Mouse (Mus musculus) CD4-positive naive resting alpha-beta T cell, adult 57 days (primary cell): ENCODE data around the gene Uqcrc1. TPM values are rescaled to one million over a fixed set of nuclear protein-coding genes. Genes with fewer than 3 reads are reported as not detected.

ENCODE experiments used
- total RNA-seq: library from RNA; stranded (reverse); gene quantifications from one replicate; pipeline ENCODE4 v1.2.4, GENCODE M21; 2023

Uqcrc1 gene
- total RNA-seq, result 185 TPM

DNA sequence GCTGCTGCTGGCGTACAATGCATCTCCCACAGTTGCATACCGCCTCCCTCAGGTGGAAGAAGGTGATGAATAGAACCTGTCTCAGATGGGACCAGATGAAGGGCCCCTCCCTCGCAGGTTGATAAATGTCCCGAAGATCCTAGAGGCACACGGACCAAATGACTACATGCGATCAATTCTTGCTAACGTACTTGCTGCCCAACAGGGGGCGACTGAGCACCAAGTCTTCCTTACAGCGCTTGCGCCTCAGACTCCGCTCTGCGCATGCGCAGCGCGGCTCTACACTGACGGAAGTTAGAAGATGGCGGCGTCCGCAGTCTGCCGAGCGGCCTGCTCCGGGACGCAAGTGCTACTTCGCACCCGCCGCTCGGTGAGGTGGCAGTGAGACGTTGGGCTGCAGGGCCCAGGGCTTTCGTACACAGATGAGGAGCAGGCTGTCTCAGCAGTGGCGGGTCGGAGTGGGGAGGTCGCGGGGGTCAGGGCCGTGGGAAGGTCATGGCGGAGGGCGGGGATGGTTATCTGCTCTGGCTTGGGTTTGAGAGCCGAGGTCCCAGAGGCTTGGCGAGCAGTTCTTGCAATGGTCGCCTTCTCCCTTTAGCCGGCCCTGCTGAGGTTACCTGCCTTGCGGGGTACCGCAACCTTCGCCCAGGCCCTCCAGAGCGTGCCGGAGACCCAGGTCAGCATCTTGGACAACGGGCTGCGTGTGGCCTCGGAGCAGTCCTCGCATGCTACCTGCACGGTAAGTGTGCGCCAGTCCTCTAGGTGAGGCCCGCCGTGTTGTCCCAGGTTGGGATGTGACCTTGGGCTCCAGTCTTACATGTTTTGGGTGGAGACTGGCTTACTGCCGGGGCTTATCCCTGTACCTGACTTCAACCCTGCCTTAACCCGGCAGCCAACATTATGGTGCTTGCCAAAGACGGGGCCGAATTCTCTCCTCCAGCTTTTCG lies at the start of gene Uqcrc1:
TSS of gene Uqcrc1 (plus strand) at position 216 of the 947 bp plus-strand sequence.

DNA sequence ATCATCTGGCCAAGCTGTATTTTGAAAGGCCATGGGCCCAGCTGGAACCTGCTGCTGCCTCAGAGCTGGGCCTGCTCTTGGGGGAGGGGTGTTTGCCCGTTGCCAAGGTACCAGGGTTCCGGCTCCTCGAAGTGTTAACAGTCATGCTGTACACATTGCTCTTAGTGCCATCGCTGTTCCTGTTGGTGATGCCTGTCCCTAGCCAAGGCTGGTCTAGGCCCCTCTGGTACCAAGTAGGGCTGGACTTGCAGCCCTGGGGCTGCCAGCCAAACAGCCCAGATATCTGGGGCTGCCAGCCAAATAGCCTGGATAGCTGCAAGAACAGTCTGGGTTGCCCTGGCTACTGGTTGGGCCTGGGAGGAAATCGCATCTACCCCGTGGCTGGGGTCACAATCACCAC lies 21.9 kb upstream of the Uqcrc1 start, which contains the start of gene Tmem89:
TSS of gene Tmem89 (plus strand) at position 129 of the 400 bp plus-strand sequence.

DNA sequence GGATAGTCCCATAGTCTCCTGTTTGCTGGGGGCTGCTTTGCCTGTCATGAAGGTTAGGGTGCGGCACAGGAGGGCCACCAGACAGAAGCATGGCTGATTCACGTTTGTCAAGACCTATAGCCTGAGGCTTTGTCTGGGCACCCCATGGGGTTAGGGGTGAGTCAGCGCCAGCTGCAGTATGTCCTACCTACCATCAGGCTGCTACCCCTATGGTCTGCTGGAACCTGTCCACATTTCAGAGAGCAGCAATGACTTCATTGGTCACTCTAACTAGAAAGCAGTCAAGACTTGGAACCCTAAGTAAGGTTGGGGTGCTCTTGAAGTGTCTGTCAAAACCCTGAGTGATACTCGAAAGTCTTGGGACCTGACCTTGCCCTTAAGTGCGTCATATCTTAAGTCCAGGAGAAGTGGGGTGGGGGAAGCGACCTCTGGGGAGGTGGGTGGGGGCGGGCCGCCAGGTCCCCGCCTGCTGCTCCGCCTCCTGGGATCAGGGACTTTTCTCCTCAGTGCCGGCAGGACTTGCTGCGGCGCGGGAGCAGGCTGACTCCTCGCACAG lies 16.7 kb downstream of the Uqcrc1 start, which contains the start of gene Col7a1:
TSS of gene Col7a1 (plus strand) at position 506 of the 556 bp plus-strand sequence.

DNA sequence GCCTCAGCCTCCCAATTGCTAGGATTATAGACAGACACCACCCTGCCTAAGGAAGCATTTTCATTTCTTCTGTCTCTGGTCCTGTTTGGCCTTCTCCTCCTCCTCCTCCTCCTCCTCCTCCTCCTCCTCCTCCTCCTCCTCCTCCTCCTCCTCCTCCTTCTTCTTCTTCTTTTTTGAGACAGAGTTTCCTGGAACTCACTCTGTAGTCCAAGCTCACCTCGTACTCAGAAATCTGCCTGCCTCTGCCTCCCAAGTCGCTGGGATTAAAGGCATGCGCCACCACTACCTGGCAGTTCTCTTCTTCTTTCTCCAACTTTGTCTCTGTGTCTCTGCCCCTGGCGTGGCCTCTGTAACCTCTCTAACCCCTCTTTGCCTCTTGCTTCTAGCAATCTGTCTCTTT lies 49.3 kb downstream of the Uqcrc1 start, which contains the start of gene Ucn2:
TSS of gene Ucn2 (plus strand) at position 301 of the 400 bp plus-strand sequence.

DNA sequence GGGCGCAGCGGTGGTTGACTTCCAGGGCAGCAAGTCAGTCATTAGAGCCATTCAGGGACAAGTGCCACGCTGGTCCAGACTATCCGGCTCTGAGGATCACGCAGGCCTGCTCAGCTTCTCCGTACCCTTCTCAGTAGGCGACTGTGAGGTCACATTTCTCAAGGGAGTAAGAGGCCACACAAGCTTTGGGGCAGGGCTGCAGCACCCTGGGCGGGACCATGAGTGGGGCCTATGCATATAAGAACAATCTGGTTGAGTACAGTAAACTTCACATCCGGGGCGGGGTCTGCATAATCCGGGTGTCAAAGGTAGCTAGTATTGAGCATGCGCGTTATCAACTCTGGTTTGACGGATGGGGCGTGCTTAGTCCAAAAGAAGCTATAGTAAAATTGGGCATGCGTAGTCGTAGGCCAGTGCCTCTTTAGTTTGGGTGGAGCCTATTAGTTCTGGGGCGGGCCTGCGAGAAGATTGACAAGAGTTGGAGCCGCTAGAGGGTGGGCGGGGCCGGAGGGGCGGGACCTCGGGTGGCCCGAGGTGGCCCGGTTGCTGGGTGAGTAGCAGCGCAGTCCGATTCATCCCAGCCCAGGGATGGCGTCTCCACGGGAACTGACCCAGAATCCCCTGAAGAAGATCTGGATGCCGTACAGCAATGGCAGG lies 55.1 kb downstream of the Uqcrc1 start, which contains the start of gene Pfkfb4:
TSS of gene Pfkfb4 (plus strand) at position 351 of the 657 bp plus-strand sequence.

Other genes starting within 250 kb of the Uqcrc1 start
- 10.8 TPM for gene Prkar2a, start 247.3 kb upstream of the Uqcrc1 start, total RNA-seq
- 64.3 TPM for gene Ip6k2, start 152.8 kb upstream of the Uqcrc1 start, total RNA-seq
- gene Nckipsd, start 128.3 kb upstream of the Uqcrc1 start, total RNA-seq, result 15.1 TPM
- gene Celsr3, start 110.3 kb upstream of the Uqcrc1 start, total RNA-seq, result 0.15 TPM
- gene Slc26a6, start 83.3 kb upstream of the Uqcrc1 start, total RNA-seq, result 20.9 TPM
- gene Tmem89, start 22.0 kb upstream of the Uqcrc1 start, total RNA-seq, result 1.7 TPM
- gene Col7a1, start 17.0 kb downstream of the Uqcrc1 start, total RNA-seq, result 5.4 TPM
- gene Ucn2, start 49.4 kb downstream of the Uqcrc1 start, total RNA-seq, result not detected
- 14.8 TPM for gene Pfkfb4, start 55.1 kb downstream of the Uqcrc1 start, total RNA-seq
- gene Shisa5, start 101.9 kb downstream of the Uqcrc1 start, total RNA-seq, result 2,826 TPM
- 25.8 TPM for gene Trex1, start 123.1 kb downstream of the Uqcrc1 start, total RNA-seq
- gene Atrip, start 137.5 kb downstream of the Uqcrc1 start, total RNA-seq, result 33.1 TPM
- gene Ccdc51, start 145.9 kb downstream of the Uqcrc1 start, total RNA-seq, result 9.1 TPM
- gene Tma7, start 146.0 kb downstream of the Uqcrc1 start, total RNA-seq, result 309 TPM
- 3.3 TPM for gene Plxnb1, start 158.8 kb downstream of the Uqcrc1 start, total RNA-seq
- gene Fbxw21, start 225.4 kb downstream of the Uqcrc1 start, total RNA-seq, result not detected